Mouse (Mus musculus): ENCODE measurements at regions not wholly inside any gene's neighbourhood (a gene's known extent, or its start where the extent isn't known, plus 50 kb on each side); places are given as distances from the start of the nearest gene placed in this dataset.

DNA sequence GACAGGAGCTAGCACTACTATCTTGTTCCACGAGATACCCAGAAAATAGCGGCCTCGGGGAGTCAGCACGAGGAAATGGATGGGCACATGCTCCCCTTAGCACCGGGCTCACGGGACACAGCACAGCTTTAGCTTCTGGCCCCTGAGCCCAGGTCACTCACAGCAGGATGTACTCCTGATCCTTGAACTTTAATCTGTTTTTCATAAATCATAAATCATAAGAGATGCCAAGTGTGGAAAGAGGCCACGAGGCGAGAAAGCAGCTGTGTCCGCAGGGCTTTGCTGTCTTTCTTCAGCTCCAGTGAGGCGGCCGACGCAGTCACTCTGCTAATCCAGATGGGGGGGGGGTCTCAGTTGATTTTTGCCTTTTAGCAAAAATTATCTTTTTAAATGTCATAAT is 221.2 kb downstream of the Prex1 start:
- TF ChIP-seq POLR2A (IDR thresholded peaks at IDR 0.05; ENCODE audit: borderline replicate concordance, extremely low read depth, low read depth, low read length) (no peak), CTCF (IDR thresholded peaks at IDR 0.05; ENCODE audit: insufficient read depth, low read length) (no peak)
